ENCODE assay signal across 8 mouse cellular contexts in genomic region chr5:75574151-75574851, GRCm38 (mm10). TPM values are rescaled to one million over a fixed set of nuclear protein-coding genes. Genes with fewer than 3 reads are reported as not detected.
A peak's percentile ranks its signal among the peaks of the same experiment; 100 is the strongest.
DNase-seq lines count a peak whose midpoint lies in the region; ATAC-seq and TF ChIP-seq lines count a peak whose summit lies in the region.

No protein-coding gene starts in this region.

- H3K4me1 ChIP-seq in heart, postnatal 0 days (ENCODE audit: control insufficient read depth, insufficient read depth) = peaks cover 7% of the 10 kb centered on the region; the same call in 1 of the 2 replicates
- H3K4me1 ChIP-seq in forebrain, embryonic 16.5 days (replicated peaks; ENCODE audit: control insufficient read depth, insufficient read depth, low read length) = peaks cover 30% of the 10 kb centered on the region
- H3K4me1 ChIP-seq in liver, embryonic 16.5 days (ENCODE audit: control insufficient read depth, low read depth, low read length) = peaks cover 25% of the 10 kb centered on the region

- ATAC-seq in heart, postnatal 0 days (ENCODE audit: insufficient read depth, low read depth) = no peak
- ATAC-seq in forebrain, embryonic 16.5 days = no peak
- ATAC-seq in liver, embryonic 16.5 days (ENCODE audit: low read depth) = no peak
- ATAC-seq in frontal cortex, adult (ENCODE audit: low TSS enrichment) = no peak

- no peak overlapping the region for H3K27ac ChIP-seq in heart, postnatal 0 days (ENCODE audit: low read depth)
- no peak overlapping the region for H3K27ac ChIP-seq in forebrain, embryonic 16.5 days (ENCODE audit: low read length)
- H3K27ac ChIP-seq in liver, embryonic 16.5 days (ENCODE audit: low read length) = no peak overlapping the region

- H3K27me3 ChIP-seq in heart, postnatal 0 days (ENCODE audit: control insufficient read depth, insufficient read depth, low read length) = peaks cover 30% of the 10 kb centered on the region
- H3K27me3 ChIP-seq in forebrain, embryonic 16.5 days (replicated peaks; ENCODE audit: control insufficient read depth, insufficient read depth, low read length) = peaks cover 2% of the 10 kb centered on the region
- H3K27me3 ChIP-seq in liver, embryonic 16.5 days (ENCODE audit: control insufficient read depth, insufficient read depth, low read depth, low read length) = peaks cover 5% of the 10 kb centered on the region; the same call in 1 of the 2 replicates

- WGBS in heart, postnatal 0 days = 10% methylated on average over 27 of the region's 27 CpGs
- 3% methylated on average over 27 of the region's 27 CpGs for whole genome bisulfite sequencing in forebrain, embryonic 16.5 days
- 3% methylated on average over 27 of the region's 27 CpGs for WGBS in liver, embryonic 16.5 days (ENCODE audit: insufficient replicate concordance)

- no peak for TF ChIP-seq CTCF in heart, postnatal 0 days (IDR thresholded peaks at IDR 0.05; ENCODE audit: low read depth)

- no peaks in the 10 kb centered on the region for H3K36me3 ChIP-seq in heart, postnatal 0 days (replicated peaks; ENCODE audit: control insufficient read depth, insufficient read depth, low read length)
- no peaks in the 10 kb centered on the region for H3K36me3 ChIP-seq in forebrain, embryonic 16.5 days (ENCODE audit: control insufficient read depth, insufficient read depth)
- no peaks in the 10 kb centered on the region for H3K36me3 ChIP-seq in liver, embryonic 16.5 days (ENCODE audit: control insufficient read depth, insufficient read depth)

- intact Hi-C loops in heart, postnatal 36 days (cut with DNase I) = loop anchor here (2.0 kb wide), 1 partner anchor 260 kb away; no protein-coding TSS in a partner anchor

- peak overlapping the region; percentile 70 for H3K4me3 ChIP-seq in heart, postnatal 0 days (ENCODE audit: low read depth, low read length)
- peak overlapping the region; percentile 78 for H3K4me3 ChIP-seq in forebrain, embryonic 16.5 days (replicated peaks; ENCODE audit: low read length)
- peak overlapping the region; percentile 69 for H3K4me3 ChIP-seq in liver, embryonic 16.5 days (ENCODE audit: low read depth, low read length)

- TF ChIP-seq EP300 in heart, postnatal 0 days (IDR thresholded peaks at IDR 0.05; ENCODE audit: low read depth) = no peak

- peak overlapping the region; percentile 100 for H3K4me2 ChIP-seq in heart, postnatal 0 days (ENCODE audit: low read depth, low read length)
- peak overlapping the region; percentile 99 for H3K4me2 ChIP-seq in forebrain, embryonic 16.5 days (ENCODE audit: low read length)
- peak overlapping the region; percentile 94 for H3K4me2 ChIP-seq in liver, embryonic 16.5 days (ENCODE audit: low read depth, low read length)

- no peak for DNase-seq in heart, postnatal 0 days (ENCODE audit: low spot score)
- no peak for DNase-seq in heart, postnatal 36 days
- DNase-seq in R1 (ENCODE audit: low read depth, low spot score) = peak; percentile 78
- DNase-seq in right cerebral cortex, postnatal 36 days (ENCODE audit: low spot score in 2 of 2) = no peak
- no peak for DNase-seq in layer of hippocampus, postnatal 10 days (ENCODE audit: low spot score in 2 of 2)

- H3K9me3 ChIP-seq in heart, postnatal 0 days (replicated peaks; ENCODE audit: control insufficient read depth, low read length) = no peaks in the 10 kb centered on the region
- H3K9me3 ChIP-seq in forebrain, embryonic 16.5 days (ENCODE audit: control insufficient read depth, low read length) = no peaks in the 10 kb centered on the region
- no peaks in the 10 kb centered on the region for H3K9me3 ChIP-seq in liver, embryonic 16.5 days (replicated peaks; ENCODE audit: control insufficient read depth, low read length)

- H3K9ac ChIP-seq in heart, postnatal 0 days (replicated peaks; ENCODE audit: low read depth, low read length) = no peak overlapping the region
- peak overlapping the region; percentile 76 for H3K9ac ChIP-seq in forebrain, embryonic 16.5 days (replicated peaks; ENCODE audit: low read depth, low read length)
- peak overlapping the region; percentile 50 for H3K9ac ChIP-seq in liver, embryonic 16.5 days (ENCODE audit: low read depth, low read length)

RNA-seq across cellular contexts. Expression of gene Kit, which starts 0.4 kb away (rescaled TPM):
- total RNA-seq in heart, postnatal 0 days (2014; rRNA removed; ENCODE audit: low replicate concordance) = 6.7 and 14.9 TPM in 2 replicates
- polyA plus RNA-seq in heart, postnatal 0 days (2015; fragmentation: Nextera tagmentation; extraction: Ambion mirVana) = 4.9 and 5.0 TPM in 2 replicates
- 1 to 10 TPM; 2.4 to 4.0 TPM for total RNA-seq in heart, postnatal 36 days (2021)
- 39.3 and 41.9 TPM in 2 replicates for polyA plus RNA-seq in forebrain, embryonic 16.5 days (2015; fragmentation: Nextera tagmentation; extraction: Ambion mirVana)
- 16.7 TPM in 2 replicates for polyA plus RNA-seq in liver, embryonic 16.5 days (2015; fragmentation: Nextera tagmentation; extraction: Ambion mirVana)
- 10 to 100 TPM; 84.4 to 91.7 TPM for total RNA-seq in layer of hippocampus, postnatal 10 days (2021)
